Mouse (Mus musculus) T-cell, adult 66 days (primary cell): ENCODE data around the gene Smim4. TPM values are rescaled to one million over a fixed set of nuclear protein-coding genes. Genes with fewer than 3 reads are reported as not detected.

Experiments used
- total RNA-seq, 2 experiments: library from RNA; stranded (reverse); gene quantifications; 3 replicates in 1 of 2; 4 replicates in 1 of 2; pipeline ENCODE4 v1.2.4; 2023

Smim4 gene
- 10 to 100 TPM; 49.3 to 61.1 TPM for total RNA-seq

DNA sequence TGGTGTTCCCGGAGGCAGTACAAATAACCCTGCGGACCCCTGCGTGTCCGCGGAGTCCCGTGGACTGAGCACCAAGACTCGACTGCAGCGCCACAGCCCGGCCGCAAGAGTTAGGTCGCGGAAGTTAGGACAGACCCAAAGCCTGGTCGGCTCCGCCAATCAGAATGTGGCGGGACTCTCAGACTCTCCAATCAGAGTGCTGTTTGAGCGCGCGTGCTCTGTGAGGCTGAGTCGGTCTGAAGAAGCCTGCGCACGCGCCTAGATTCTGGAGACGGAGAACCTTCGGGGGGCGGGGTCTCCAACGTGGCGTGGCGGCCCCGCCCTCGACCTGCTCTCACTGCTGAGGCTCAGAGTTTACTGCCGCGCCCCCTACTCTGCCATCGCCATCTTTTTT lies at the start of gene Smim4:
TSS of gene Smim4 (minus strand) at position 131 of the 394 bp plus-strand sequence.

DNA sequence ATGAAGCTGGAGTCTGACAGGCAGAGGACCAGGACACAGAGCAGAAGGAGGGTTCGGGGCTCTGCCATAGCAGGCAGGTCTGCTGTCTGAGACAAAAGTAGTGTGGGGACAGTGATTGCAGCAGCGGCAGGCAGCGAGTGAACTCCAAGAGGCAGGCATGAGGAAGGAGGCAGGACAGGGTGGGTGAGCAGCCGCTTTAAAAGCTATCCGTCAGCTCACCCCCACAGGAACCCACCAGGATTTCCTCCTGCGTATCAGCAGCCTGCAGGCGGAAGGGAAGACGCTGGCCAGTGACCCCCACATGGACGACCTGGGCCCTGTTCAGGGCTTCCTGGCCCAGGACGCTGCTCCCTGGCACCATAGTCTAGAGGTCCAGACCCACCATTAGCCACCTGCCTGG lies 39.7 kb upstream of the Smim4 start, which contains the start of gene Stab1:
TSS of gene Stab1 (minus strand) at position 217 of the 400 bp plus-strand sequence.

DNA sequence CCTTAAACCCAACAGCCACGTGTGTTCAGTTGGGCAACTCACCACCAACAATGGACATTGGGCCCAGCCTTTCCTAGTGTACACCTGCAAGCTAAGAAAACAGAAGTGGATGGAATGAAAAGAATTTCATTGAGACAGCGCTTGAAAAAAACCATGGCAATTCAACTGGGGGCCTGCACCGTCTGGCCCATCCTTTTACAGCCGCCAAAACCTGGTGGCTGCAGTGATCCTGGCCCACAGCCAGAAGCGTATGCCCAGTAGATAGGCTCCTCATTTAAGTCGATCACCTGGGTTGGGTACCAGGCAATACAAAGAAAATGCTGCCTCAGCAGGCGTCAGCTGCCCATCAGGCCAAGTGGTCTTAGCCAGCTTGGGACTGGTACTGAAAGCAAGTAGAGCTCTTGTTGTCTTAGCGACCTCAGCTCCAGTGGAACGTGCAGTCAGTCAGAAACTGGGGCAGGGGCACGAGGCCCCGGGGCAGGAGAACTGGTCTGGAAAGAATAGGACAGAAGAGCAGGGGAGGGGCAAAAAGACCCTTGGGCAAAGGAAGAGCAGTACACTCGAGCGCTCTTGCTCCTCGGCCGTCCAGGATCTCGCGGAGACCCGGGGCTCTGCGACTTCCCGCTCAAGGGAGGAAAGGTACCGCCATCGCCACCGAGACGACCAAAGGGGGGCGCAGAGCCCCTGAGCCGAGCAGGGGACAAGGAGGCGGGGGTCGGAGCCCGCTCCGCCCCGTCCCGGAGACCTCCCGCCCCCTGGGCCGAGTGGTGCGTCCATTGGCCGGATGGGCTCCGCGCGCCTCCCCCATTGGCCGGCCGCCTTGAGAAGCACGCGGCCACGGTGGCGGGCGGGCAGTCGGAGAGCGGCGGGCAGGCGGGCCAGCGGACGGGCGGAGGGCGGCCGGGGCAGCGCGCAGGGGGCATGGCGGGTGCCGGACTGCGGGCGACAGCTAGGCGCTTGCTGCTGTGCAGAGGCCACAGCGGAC lies 1.8 kb upstream of the Smim4 start, which contains the start of gene Nt5dc2:
TSS of gene Nt5dc2 (plus strand) at position 818 of the 985 bp plus-strand sequence.

Other genes starting within 250 kb of the Smim4 start
- 1 to 10 TPM; 3.0 to 4.4 TPM for gene Mustn1, start 249.8 kb downstream of the Smim4 start, total RNA-seq
- gene Itih4, start 242.5 kb downstream of the Smim4 start, total RNA-seq = under 1 TPM in 1 of 2 experiments, not detected in 1; 0.41 TPM
- gene Itih3, start 205.2 kb downstream of the Smim4 start, total RNA-seq = not detected
- gene Itih1, start 185.7 kb downstream of the Smim4 start, total RNA-seq = not detected
- gene Nek4, start 177.6 kb downstream of the Smim4 start, total RNA-seq = 1 to 10 TPM; 4.5 to 4.9 TPM
- gene Glt8d1, start 127.6 kb downstream of the Smim4 start, total RNA-seq = 10 to 100 TPM in 1 of 2 experiments, 1 to 10 TPM in 1; 8.8 to 13.1 TPM
- gene Spcs1, start 127.3 kb downstream of the Smim4 start, total RNA-seq = 100 to 1,000 TPM in 1 of 2 experiments, 10 to 100 TPM in 1; 98.0 to 122 TPM
- 10 to 100 TPM; 79.8 to 85.7 TPM for gene Pbrm1, start 109.8 kb downstream of the Smim4 start, total RNA-seq
- gene Gnl3, start 109.8 kb downstream of the Smim4 start, total RNA-seq = 100 to 1,000 TPM; 279 to 306 TPM
- 1 to 10 TPM; 1.2 to 2.0 TPM for gene Nt5dc2, start 2.1 kb upstream of the Smim4 start, total RNA-seq
- 1 to 10 TPM in 1 of 2 experiments, under 1 TPM in 1; 0.61 to 2.3 TPM for gene Stab1, start 39.7 kb upstream of the Smim4 start, total RNA-seq
- not detected for gene Tnnc1, start 79.4 kb upstream of the Smim4 start, total RNA-seq
- gene Nisch, start 88.0 kb upstream of the Smim4 start, total RNA-seq = 100 to 1,000 TPM; 430 to 445 TPM
- not detected for gene Sema3g, start 88.9 kb upstream of the Smim4 start, total RNA-seq
- gene Phf7, start 122.4 kb upstream of the Smim4 start, total RNA-seq = 10 to 100 TPM; 10.6 to 11.0 TPM
- gene Bap1, start 122.5 kb upstream of the Smim4 start, total RNA-seq = 100 to 1,000 TPM; 112 to 121 TPM
- not detected for gene Dnah1, start 194.9 kb upstream of the Smim4 start, total RNA-seq
- 10 to 100 TPM; 47.2 to 50.2 TPM for gene Capn7, start 207.7 kb upstream of the Smim4 start, total RNA-seq